Mouse (Mus musculus): ENCODE results near the gene Ptprj.
"Not testable (repeated sequence)": the region's sequence is repeated elsewhere in the genome, so short reads cannot be mapped to it uniquely, and the experiment has no call there.

Gene Ptprj

DNA sequence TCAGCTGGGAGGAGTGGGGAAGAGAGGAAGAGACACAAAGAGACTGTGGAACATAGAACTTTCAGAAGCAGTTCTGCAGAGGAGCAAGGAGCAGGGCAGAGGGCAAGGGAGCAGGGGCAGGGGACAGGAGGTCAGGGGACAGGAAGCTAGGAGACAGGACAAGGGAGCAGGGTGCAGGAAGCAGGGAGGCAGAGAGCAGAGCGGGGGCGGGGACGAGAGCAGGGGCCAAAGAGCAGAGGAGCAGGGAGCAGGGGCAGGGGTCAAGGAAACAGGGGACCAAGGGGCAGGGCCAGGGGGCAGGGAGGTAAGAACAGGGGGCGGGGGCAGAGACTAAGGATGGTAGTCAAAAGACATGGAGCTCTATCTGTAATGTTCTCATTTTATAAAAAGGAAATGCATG, 138.6 kb downstream of the Ptprj start:
- POLR2A ChIA-PET, CTCF ChIA-PET: not testable (repeated sequence)

DNA sequence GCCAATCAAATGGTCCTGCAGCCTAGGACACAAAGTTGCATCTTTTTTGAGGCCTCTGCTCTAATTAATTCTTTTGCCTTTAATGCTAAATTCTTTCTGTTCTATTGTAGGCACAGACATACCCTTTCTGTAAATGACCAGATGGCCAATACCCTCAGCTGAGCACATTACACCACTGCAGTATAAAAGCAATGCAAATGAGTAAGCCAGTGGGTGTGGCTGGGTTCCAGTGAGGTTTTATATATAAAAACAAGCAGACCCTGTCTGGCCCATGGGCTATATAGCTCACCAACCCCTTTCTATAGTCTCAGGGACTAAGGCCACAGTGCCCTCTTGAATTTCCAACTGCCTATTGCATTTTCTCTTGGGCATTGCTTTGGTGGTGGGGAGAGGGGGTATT, 140.3 kb downstream of the Ptprj start:
- POLR2A ChIA-PET, CTCF ChIA-PET: not testable (repeated sequence)

DNA sequence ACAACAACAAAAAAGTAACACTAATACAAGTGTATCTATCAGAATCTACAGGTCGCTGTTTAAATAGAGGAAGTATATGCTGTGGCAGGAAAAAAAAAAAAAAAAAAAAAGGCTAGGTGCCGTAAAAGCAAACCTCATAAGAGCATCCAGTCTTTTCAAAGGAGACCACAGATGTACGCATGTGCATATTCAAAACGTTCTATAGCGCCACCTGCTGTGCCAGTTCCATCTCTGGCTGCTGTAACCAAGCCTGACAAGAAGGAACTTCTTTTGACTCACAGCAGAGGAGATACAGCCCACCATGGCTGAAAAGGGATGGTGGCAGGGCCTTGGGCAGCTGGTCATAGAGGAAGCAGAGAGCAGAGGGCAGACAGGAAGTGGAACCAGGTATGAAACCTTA, 143.0 kb downstream of the Ptprj start:
- CTCF ChIA-PET, POLR2A ChIA-PET: not testable (repeated sequence)

DNA sequence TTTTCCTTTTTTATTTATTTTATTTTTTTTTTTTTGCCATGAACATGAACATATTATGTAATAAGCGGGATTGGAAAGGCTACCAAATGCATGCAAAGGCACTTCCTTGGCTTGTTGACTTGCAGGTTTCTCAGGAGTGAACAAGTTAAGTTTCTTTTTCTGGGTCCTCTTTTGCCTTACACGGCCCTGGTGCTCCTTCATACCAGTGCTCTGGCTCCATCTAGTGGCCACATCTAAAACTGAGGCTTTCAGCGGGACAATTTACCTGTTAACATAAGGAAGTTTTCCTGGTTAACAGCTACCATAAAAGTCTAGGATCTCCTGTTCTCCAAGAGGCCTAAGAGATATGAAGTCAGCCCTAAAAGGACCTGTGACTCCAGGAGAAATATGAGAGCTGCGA, 150.7 kb downstream of the Ptprj start:
- CTCF ChIA-PET, POLR2A ChIA-PET: not testable (repeated sequence)

DNA sequence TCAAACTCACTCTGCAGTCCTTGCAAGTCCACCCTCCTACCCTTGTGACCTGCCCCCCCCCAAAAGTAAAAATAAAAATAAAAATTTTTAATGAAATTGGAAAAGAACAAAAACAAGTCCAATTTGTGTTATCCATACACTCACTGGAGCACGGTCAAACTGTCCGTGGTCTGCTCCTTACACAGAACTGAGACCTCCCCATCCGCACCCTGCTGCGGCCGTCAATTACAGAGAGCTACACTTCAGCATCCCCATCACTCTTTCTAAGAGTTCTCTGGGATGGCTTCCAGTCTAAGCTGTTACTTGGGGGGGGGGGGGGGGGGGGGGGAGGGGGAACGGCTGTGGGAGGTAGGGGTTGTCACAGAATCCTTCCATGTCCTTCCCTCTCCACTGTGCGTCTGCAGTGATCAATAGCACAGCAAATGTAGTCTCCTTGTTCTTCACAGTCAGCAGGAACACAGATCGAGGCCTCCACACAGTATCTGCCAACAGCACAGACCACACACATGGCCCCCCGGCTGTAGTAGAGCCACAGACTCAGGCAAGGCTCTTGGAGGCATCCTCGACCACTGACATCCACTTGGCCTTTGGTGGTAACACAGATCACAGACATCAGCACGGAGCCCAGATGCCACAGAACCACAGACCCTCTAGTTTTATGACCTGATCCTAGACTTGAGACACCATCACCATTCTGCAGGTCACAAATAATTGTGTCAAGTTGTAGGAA, 151.3 kb downstream of the Ptprj start:
- CTCF ChIA-PET, POLR2A ChIA-PET: not testable (repeated sequence)

DNA sequence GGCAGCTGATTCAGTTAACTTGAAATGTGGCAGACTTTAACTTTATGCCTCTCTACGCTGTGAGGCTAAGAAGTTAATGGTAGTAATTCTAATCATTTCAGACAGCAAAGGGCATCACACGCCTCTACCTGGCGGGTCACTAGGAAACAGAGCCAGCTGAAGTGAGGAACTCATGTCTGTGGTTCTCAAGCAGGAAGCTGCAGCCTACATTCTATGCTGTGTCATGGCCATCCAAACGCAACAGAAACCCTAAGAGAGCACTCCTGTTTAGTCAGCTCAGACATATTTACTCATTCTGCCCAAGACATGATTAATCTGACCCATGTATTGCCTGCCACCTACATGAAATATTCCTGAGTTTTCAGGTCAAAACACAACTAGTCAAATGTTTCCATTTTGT, 155.5 kb downstream of the Ptprj start:
- CTCF ChIA-PET, POLR2A ChIA-PET: not testable (repeated sequence)

DNA sequence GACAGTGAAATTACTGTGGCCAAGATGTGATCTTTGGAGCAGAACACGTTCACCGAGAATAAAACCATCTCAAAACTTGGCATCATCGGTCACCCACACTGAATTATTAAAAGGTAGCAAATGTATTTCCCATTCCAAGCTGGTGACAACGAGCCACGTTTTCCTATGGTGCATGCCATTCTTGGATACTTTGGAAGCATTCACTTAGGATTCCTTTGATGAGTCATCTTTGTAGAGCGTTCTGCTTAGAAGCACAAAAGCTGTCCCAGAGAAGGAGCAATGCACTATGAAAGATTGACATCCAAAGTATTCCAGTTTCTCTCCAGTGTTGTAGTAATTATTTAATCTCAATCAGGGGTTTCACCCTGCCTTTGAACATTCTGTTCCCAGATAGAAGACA, 158.2 kb downstream of the Ptprj start:
- POLR2A ChIA-PET, CTCF ChIA-PET: not testable (repeated sequence)

DNA sequence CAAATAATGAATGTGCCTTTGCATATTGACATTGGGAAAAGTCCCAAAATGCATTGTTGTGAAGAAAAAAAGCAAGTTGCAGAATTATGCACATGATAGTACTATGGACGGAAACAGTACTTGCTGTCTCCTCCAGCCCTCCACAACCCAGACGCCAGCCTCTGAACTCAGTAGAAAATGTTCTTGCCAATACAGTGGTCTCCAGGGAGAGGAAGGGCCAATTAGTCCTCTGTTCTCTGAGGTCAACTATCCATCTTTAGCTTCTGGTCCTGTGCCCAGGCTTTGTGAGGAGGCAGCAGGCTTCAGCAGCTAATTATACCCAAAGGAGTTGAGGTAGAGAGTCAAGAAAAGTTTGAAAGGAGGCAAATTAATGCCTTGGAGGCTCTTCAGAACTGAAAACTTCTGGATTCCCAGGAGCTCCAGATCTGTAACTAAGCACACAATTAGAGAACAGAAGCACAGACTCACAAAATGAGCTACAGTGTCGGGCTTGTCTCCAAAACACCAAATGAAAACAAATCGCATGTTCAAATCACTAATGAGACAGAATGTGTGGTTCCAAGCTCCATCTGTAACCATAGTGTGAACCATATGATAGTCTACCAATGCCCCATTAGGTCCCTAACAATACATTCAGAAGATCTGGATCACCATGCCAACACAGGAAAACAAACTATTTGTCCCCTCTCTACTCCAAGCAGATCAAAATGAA, 166.2 kb downstream of the Ptprj start:
- POLR2A ChIA-PET, CTCF ChIA-PET: not testable (repeated sequence)

DNA sequence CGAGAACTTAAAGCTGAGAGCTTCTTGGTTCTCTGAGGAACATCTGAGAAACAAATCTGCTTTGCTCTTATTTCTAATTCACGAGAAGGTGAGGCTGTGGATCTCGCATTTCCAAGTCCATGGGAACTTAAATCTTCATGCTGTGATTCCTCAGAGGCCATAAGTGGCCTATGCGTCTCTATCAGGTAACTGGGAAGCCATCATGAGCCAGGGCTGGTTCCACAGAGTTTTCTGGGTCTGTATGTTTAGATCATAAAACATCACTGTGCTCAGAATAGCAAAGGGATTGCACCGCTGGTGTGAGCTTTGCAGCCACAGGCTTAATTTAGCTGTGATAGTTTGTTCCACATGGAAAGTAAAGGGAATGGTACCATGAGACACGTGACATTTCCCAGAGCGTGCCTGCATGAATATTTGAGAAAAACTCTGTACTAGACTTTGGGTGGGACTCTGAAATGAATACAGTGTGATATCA, 181.8 kb downstream of the Ptprj start, which contains the start of gene Olfr1274-ps:
TSS of gene Olfr1274-ps (plus strand) at position 51 of the 475 bp plus-strand sequence.
- CTCF ChIA-PET: not testable (repeated sequence)

More for the DNA sequence above, 181.8 kb downstream of the Ptprj start, which contains the start of gene Olfr1274-ps:
- POLR2A ChIA-PET: not testable (repeated sequence)

Measured in embryonic stem cell, embryonic (primary cell).